Mouse (Mus musculus) liver, embryonic 12.5 days (tissue): Measurements from ENCODE around the gene Slc24a3. TPM values are rescaled to one million over a fixed set of nuclear protein-coding genes. Genes with fewer than 3 reads are reported as not detected.

Experiments
- ATAC-seq: fragments of 200-750 bp; cut with Nextera tagmentation; 2 replicates; pipeline ENCODE4 v1.8.0; 2017; ENCODE audit warnings: moderate number of reproducible peaks, mild to moderate bottlenecking, moderate library complexity
- H3K27ac ChIP-seq: fragments of 300-500 bp; sonication (generic); 2 replicates; pipeline ENCODE4 v1.5.1; 2016; ENCODE audit warnings: mild to moderate bottlenecking
- H3K27me3 ChIP-seq: fragments of 300-500 bp; sonication (generic); replicated peaks from 2 replicates; pipeline ENCODE4 v1.6.1; 2016; ENCODE audit warnings: mild to moderate bottlenecking, moderate library complexity
- H3K36me3 ChIP-seq: fragments of 300-500 bp; sonication (generic); 2 replicates; pipeline ENCODE4 v1.6.1; 2016; ENCODE audit warnings: mild to moderate bottlenecking, moderate library complexity
- H3K4me1 ChIP-seq: fragments of 300-500 bp; sonication (generic); 2 replicates; pipeline ENCODE4 v1.6.1; 2016
- H3K4me2 ChIP-seq: fragments of 300-500 bp; sonication (generic); 2 replicates; pipeline ENCODE4 v1.6.1; 2016; ENCODE audit warnings: mild to moderate bottlenecking, moderate library complexity
- H3K4me3 ChIP-seq: fragments of 300-500 bp; sonication (generic); 2 replicates; pipeline ENCODE4 v1.5.1; 2016; ENCODE audit warnings: mild to moderate bottlenecking, moderate library complexity
- H3K9ac ChIP-seq: fragments of 300-500 bp; sonication (generic); 2 replicates; pipeline ENCODE4 v1.6.1; 2016; ENCODE audit warnings: mild to moderate bottlenecking, moderate library complexity
- H3K9me3 ChIP-seq: fragments of 300-500 bp; sonication (generic); replicated peaks from 2 replicates; pipeline ENCODE4 v1.6.1; 2016; ENCODE audit warnings: mild to moderate bottlenecking, moderate library complexity
- WGBS: fragments of 180-500 bp; shearing (Covaris S2); methylation state at CpG from one replicate; pipeline ENCODE4 v1.1.7; 2016; ENCODE audit not compliant: insufficient replicate concordance; 5-methylcytosine and 5-hydroxymethylcytosine counted together
- polyA plus RNA-seq: library from polyadenylated mRNA; unstranded; fragments of >200 nt; fragmentation: Nextera tagmentation; extraction: Ambion mirVana; gene quantifications from 2 replicates; pipeline ENCODE4 v1.2.1, GENCODE M21; 2016

Gene Slc24a3
- 1.6 and 1.7 TPM in 2 replicates for polyA plus RNA-seq

DNA sequence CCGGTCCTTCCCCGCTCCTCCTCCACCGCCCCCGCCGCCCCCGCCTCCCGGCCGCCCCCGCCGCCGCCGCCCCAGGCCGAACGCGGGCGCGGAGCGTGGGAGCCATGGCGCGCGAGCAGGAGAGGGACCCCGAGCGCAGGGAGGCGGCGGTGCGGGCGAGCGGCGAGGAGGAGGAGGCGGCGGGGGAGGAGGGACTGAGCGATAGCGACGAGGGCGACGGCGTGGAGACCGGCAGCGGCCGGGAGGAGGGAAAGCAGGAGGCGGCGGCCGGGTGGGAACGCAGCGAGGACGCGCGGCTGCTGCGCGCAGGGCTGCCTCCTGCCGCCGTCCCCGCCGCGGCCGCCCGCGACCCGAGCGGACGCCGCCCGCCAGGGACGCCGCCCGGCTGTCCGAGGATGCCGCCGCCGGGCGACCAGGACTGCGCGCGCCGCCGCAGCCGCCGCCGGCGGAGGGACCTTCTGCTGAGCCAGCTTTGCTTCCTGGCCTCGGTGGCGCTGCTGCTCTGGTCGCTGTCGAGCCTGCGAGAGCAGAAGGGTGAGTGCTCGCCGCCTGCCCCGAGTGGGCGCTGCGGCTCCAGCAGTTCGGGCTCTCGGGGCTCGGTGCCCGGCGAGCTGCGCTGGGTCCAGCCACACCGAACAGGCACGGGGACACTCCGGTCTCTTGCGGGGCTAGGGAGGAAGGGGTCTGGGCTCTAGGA is at the start of gene Slc24a3:
Gene Slc24a3 (plus strand): TSS at position 91 of the 697 bp plus-strand sequence.
- peak within 1 kb of the TSS; percentile 64 for H3K9ac ChIP-seq
- peaks cover 40% of the 10 kb centered on the region for H3K27me3 ChIP-seq
- peak within 1 kb of the TSS; percentile 58; the same call in 1 of the 2 replicates for H3K27ac ChIP-seq
- 1% methylated on average over 66 of the region's 100 CpGs for WGBS
- H3K4me3 ChIP-seq = peak within 1 kb of the TSS; percentile 66
- H3K9me3 ChIP-seq = no peaks in the 10 kb centered on the region
- peak; percentile 79 for ATAC-seq
- H3K4me1 ChIP-seq = peaks cover 18% of the 10 kb centered on the region
- H3K36me3 ChIP-seq = no peaks in the 10 kb centered on the region
- H3K4me2 ChIP-seq = peak within 1 kb of the TSS; percentile 81

DNA sequence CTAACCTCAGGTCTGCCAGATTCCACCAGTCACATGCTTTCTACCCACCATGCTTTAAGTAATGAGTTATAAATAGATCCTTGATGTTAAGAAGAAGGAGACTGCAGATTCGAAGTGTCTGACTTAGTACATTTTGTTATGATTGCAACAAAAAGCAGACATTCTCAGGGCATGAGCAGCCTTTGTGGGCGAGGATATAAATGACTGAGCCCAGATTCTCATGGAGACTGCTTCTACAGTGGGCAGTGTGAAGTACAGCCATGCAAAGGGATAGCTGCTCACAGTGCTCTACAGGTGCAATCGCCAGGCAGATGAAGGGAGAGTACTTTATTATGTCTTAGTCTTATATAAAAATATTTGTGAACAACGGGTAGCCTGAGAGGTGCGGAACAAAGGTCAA is 49.8 kb upstream of the Slc24a3 start:
- Histone ChIP-seq H3K4me3 (no peak overlapping the region), H3K4me1 (no peaks in the 10 kb centered on the region), H3K27ac (no peak overlapping the region), H3K36me3 (no peaks in the 10 kb centered on the region), H3K9ac (no peak overlapping the region), H3K4me2 (no peak overlapping the region), H3K27me3 (no peaks in the 10 kb centered on the region), H3K9me3 (no peaks in the 10 kb centered on the region)
- no peak for ATAC-seq
- 68% methylated on average over 5 of the region's 5 CpGs for WGBS

- Histone ChIP-seq H3K36me3 (no peaks in the 10 kb centered on the region), H3K9ac (no peak overlapping the region), H3K4me3 (no peak overlapping the region), H3K27ac (no peak overlapping the region), H3K4me1 (no peaks in the 10 kb centered on the region), H3K4me2 (no peak overlapping the region), H3K9me3 (no peaks in the 10 kb centered on the region), H3K27me3 (no peaks in the 10 kb centered on the region)
- WGBS = 68% methylated on average over 3 of the region's 3 CpGs
- ATAC-seq = no peak
These were observed 39.8 kb upstream of the Slc24a3 start for GRCm38 (mm10) chr2:145127747-145128146.

DNA sequence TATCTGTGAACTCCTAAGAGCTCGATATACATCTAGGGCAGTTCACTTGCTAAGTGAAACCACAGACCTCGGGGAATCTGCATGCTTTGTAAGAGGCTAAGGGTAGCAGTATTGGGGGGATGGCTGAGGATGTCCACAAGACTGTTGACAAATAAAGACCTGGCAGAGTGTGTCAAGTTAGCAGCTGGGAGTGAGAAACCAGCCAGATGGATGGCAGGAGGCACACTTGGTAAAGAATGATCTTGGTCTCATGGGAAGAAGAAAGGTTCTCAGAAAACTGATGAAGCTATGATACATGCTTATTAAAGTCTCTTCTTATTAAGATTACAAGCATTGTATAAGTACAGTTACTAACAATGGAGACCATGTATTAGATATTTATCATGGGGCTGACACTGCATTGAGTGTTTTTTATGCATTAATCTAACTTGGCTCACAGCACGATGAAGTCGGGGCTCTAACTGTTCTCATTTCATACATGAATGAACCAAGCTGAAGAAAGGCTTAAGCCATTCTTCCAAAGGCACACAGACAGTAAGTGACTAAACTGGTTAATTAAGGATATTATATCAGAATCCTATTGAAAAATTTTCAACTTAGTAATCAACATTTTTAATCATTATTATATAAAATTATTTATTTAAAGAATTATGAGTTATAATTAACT is 30.8 kb upstream of the Slc24a3 start:
- ATAC-seq = no peak
- Histone ChIP-seq H3K4me3 (no peak overlapping the region), H3K36me3 (no peaks in the 10 kb centered on the region), H3K9ac (no peak overlapping the region), H3K27me3 (no peaks in the 10 kb centered on the region), H3K27ac (no peak overlapping the region), H3K9me3 (no peaks in the 10 kb centered on the region), H3K4me2 (no peak overlapping the region), H3K4me1 (no peaks in the 10 kb centered on the region)
- WGBS = 61% methylated on average over 4 of the region's 4 CpGs

GRCm38 (mm10) chr2:145150407-145150806 is 17.1 kb upstream of the Slc24a3 start:
- Histone ChIP-seq H3K9ac (no peak overlapping the region), H3K27me3 (no peaks in the 10 kb centered on the region), H3K4me2 (no peak overlapping the region), H3K4me3 (no peak overlapping the region), H3K27ac (peak overlapping the region; percentile 12; the same call in 1 of the 2 replicates), H3K36me3 (no peaks in the 10 kb centered on the region), H3K4me1 (0 out of 2 replicates have a peak, but pooled peaks cover 5% of the 10 kb centered on the region), H3K9me3 (no peaks in the 10 kb centered on the region)
- 12% methylated on average over 1 of the region's 1 CpGs for WGBS
- no peak; the same call in 1 of the 2 replicates for ATAC-seq

DNA sequence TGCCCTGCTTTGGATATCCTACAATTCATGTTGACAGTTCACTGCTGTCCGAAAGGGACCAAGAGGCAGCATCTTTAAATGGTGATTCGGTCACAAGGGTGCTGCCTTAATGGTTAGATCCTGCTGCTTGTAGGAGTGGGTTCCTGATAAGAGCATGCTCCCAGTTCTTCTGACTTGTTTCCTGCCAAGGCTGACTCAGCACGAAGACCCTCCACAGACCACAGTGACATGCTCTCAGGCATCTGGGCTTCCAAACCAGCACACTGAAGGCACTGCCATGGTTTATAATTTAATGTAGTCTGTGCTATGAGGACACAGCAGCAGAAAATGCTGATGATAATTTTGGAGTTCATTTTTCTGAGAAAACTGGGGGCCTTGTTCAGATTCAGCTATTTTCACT is 16.7 kb upstream of the Slc24a3 start:
- no peak for ATAC-seq
- Histone ChIP-seq H3K9ac (no peak overlapping the region), H3K4me2 (no peak overlapping the region), H3K4me3 (no peak overlapping the region), H3K36me3 (no peaks in the 10 kb centered on the region), H3K27ac (peak overlapping the region; percentile 12; the same call in 1 of the 2 replicates), H3K27me3 (no peaks in the 10 kb centered on the region), H3K9me3 (no peaks in the 10 kb centered on the region), H3K4me1 (0 out of 2 replicates have a peak, but pooled peaks cover 5% of the 10 kb centered on the region)
- WGBS = 13% methylated on average over 3 of the region's 3 CpGs

DNA sequence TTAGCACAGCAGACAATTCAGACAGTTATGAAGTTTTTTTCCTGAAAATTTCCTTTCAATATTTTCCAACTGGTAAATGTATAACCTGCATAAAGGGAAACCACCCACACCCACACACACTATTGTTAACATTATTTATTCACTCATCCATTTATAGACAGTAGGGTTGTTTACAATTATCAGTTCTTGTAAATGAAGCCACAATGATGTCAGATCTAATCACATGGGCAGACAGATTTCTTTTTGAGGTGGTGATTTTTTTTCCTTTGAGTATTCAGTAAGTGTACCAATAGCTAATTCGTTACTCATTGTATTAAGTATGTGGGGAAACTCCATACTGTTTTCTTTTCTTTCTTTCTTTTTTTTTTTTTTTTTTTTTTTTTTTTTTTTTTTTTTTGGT is 15.3 kb upstream of the Slc24a3 start:
- Histone ChIP-seq H3K9me3 (no peaks in the 10 kb centered on the region), H3K9ac (no peak overlapping the region), H3K27me3 (no peaks in the 10 kb centered on the region), H3K4me1 (0 out of 2 replicates have a peak, but pooled peaks cover 5% of the 10 kb centered on the region), H3K36me3 (no peaks in the 10 kb centered on the region), H3K4me3 (no peak overlapping the region), H3K27ac (no peak overlapping the region), H3K4me2 (no peak overlapping the region)
- no peak for ATAC-seq
- 52% methylated on average over 1 of the region's 1 CpGs for WGBS

- ATAC-seq = no peak
- H3K27ac ChIP-seq = no peak overlapping the region
- no peaks in the 10 kb centered on the region for H3K9me3 ChIP-seq
- no peaks in the 10 kb centered on the region for H3K4me1 ChIP-seq
- H3K27me3 ChIP-seq = no peaks in the 10 kb centered on the region
- 42% methylated on average over 1 of the region's 1 CpGs for WGBS
- H3K4me3 ChIP-seq = no peak overlapping the region
- H3K36me3 ChIP-seq = no peaks in the 10 kb centered on the region
- H3K4me2 ChIP-seq = no peak overlapping the region
- H3K9ac ChIP-seq = no peak overlapping the region
These were observed 8.6 kb upstream of the Slc24a3 start for GRCm38 (mm10) chr2:145158972-145159371.

DNA sequence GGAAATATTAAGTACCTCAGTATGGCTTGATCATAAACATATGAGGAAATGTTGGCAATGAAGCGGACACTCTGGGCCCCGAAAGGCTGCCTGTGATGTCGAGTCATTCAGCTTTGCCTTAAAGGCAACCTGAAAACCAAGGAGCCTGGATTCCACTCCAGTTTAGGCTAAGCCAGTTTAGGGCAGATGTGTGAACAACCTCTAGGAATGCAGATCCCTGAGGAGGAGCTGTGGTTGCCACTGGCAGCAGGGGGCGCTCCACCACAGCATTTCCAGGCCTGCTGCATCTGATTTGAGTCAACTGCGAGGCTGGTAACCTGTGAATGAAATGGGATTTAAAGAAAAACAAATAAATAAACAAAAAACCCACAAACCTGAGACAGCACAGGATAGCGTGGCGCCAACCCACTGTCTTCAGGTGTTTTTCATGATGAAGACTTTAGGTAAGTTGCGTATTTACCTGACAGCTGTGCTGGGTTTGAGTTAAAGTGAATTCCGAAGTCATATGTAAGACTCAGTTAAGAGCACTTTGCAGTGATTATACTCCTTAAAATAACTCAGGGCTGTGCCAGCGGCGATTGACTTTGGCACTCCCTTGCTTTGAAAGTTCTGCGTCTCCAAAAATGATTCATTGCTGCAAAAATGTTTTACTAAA is 6.4 kb upstream of the Slc24a3 start:
- Histone ChIP-seq H3K9me3 (no peaks in the 10 kb centered on the region), H3K36me3 (no peaks in the 10 kb centered on the region), H3K4me1 (peaks cover 7% of the 10 kb centered on the region; the same call in 1 of the 2 replicates), H3K9ac (no peak overlapping the region), H3K27me3 (peaks cover 3% of the 10 kb centered on the region), H3K4me3 (no peak overlapping the region), H3K27ac (no peak overlapping the region), H3K4me2 (no peak overlapping the region)
- ATAC-seq = no peak
- 31% methylated on average over 12 of the region's 12 CpGs for WGBS

- Histone ChIP-seq H3K27ac (no peak overlapping the region), H3K36me3 (no peaks in the 10 kb centered on the region), H3K4me1 (peaks cover 17% of the 10 kb centered on the region), H3K4me3 (no peak overlapping the region), H3K4me2 (no peak overlapping the region), H3K9me3 (no peaks in the 10 kb centered on the region), H3K9ac (no peak overlapping the region), H3K27me3 (peaks cover 32% of the 10 kb centered on the region)
- WGBS = 63% methylated on average over 5 of the region's 5 CpGs
- no peak for ATAC-seq
These were observed 3.5 kb upstream of the Slc24a3 start for GRCm38 (mm10) chr2:145164086-145164485.

DNA sequence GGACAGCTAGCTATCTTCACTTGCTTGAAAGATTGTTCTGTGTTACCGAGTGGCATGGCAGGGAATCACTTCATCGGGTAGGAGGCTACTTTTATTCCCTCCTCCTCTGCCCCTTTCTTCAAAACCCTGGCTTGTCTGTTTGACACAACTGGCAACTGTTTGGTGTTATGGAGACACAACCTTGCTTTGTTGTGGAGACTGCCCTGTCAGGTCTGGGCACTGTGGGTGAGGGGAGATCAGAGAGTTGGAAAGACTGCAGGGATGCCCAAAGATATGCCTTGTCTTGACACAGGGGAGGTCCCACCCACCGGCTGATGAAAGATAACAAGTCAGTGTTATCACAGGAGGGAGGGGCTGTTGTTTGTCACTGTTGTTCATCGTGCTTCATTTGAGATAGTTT is 3.0 kb upstream of the Slc24a3 start:
- Histone ChIP-seq H3K36me3 (no peaks in the 10 kb centered on the region), H3K27me3 (peaks cover 36% of the 10 kb centered on the region), H3K9me3 (no peaks in the 10 kb centered on the region), H3K4me2 (no peak overlapping the region), H3K4me3 (no peak overlapping the region), H3K27ac (no peak overlapping the region), H3K4me1 (peaks cover 18% of the 10 kb centered on the region), H3K9ac (no peak overlapping the region)
- WGBS = 22% methylated on average over 4 of the region's 4 CpGs
- ATAC-seq = no peak

- no peaks in the 10 kb centered on the region for H3K9me3 ChIP-seq
- peaks cover 18% of the 10 kb centered on the region for H3K4me1 ChIP-seq
- H3K4me2 ChIP-seq = no peak overlapping the region
- no peak for ATAC-seq
- WGBS = 65% methylated on average over 3 of the region's 3 CpGs
- no peaks in the 10 kb centered on the region for H3K36me3 ChIP-seq
- no peak overlapping the region for H3K9ac ChIP-seq
- H3K4me3 ChIP-seq = no peak overlapping the region
- H3K27ac ChIP-seq = no peak overlapping the region
- peaks cover 40% of the 10 kb centered on the region for H3K27me3 ChIP-seq
These were observed 2.5 kb upstream of the Slc24a3 start for GRCm38 (mm10) chr2:145165076-145165475.
